Mouse (Mus musculus) embryonic facial prominence, embryonic 13.5 days (tissue): Measurements from ENCODE around the gene S100a16. TPM values are rescaled to one million over a fixed set of nuclear protein-coding genes. Genes with fewer than 3 reads are reported as not detected.

Experiments
- ATAC-seq: fragments of 200-750 bp; cut with Nextera tagmentation; 2 replicates; pipeline ENCODE4 v1.8.0; 2017; ENCODE audit warnings: low read depth; ENCODE audit not compliant: insufficient number of reproducible peaks, insufficient read depth, low FRiP score, low TSS enrichment
- H3K27ac ChIP-seq: fragments of 300-500 bp; sonication (generic); 2 replicates; pipeline ENCODE4 v1.5.1; 2015; ENCODE audit warnings: moderate library complexity, mild to moderate bottlenecking, inconsistent platforms
- H3K27me3 ChIP-seq: fragments of 300-500 bp; sonication (generic); 2 replicates; pipeline ENCODE4 v1.6.1; 2015; ENCODE audit warnings: mild to moderate bottlenecking, inconsistent platforms
- H3K36me3 ChIP-seq: fragments of 300-500 bp; sonication (generic); 2 replicates; pipeline ENCODE4 v1.6.1; 2015; ENCODE audit warnings: mild to moderate bottlenecking, inconsistent platforms
- H3K4me1 ChIP-seq: fragments of 300-500 bp; sonication (generic); 2 replicates; pipeline ENCODE4 v1.6.1; 2015; ENCODE audit warnings: inconsistent platforms
- H3K4me2 ChIP-seq: fragments of 300-500 bp; sonication (generic); 2 replicates; pipeline ENCODE4 v1.6.1; 2015; ENCODE audit warnings: moderate library complexity, mild to moderate bottlenecking, inconsistent platforms
- H3K4me3 ChIP-seq: fragments of 300-500 bp; sonication (generic); 2 replicates; pipeline ENCODE4 v1.5.1; 2015; ENCODE audit warnings: mild to moderate bottlenecking, inconsistent platforms
- H3K9ac ChIP-seq: fragments of 300-500 bp; sonication (generic); 2 replicates; pipeline ENCODE4 v1.6.1; 2015; ENCODE audit warnings: mild to moderate bottlenecking, inconsistent platforms
- H3K9me3 ChIP-seq: fragments of 300-500 bp; sonication (generic); 2 replicates; pipeline ENCODE4 v1.6.1; 2016; ENCODE audit warnings: inconsistent platforms
- WGBS: fragments of 180-500 bp; shearing (Covaris S2); methylation state at CpG from one replicate; pipeline ENCODE4 v1.1.7; 2015; ENCODE audit warnings: mixed read lengths; 5-methylcytosine and 5-hydroxymethylcytosine counted together
- polyA plus RNA-seq: library from polyadenylated mRNA; unstranded; fragments of >200 nt; fragmentation: Nextera tagmentation; extraction: Ambion mirVana; gene quantifications from 2 replicates; pipeline ENCODE4 v1.2.1, GENCODE M21; 2015

S100a16 gene
- 95.0 and 96.5 TPM in 2 replicates for polyA plus RNA-seq

GRCm38 (mm10) chr3:90537141-90537904 lies at the start of gene S100a16:
TSS of gene S100a16 (plus strand) at chr3:90537254.
- Histone ChIP-seq H3K4me1 (peaks cover 17% of the 10 kb centered on the region), H3K9ac (peak within 1 kb of the TSS; percentile 40; the same call in 1 of the 2 replicates), H3K4me2 (peak within 1 kb of the TSS; percentile 27), H3K4me3 (0 out of 2 replicates have a peak within 1 kb of the TSS, but pooled peaks have one; percentile 1), H3K9me3 (no peaks in the 10 kb centered on the region), H3K27ac (peak within 1 kb of the TSS; percentile 52), H3K36me3 (no peaks in the 10 kb centered on the region), H3K27me3 (no peaks in the 10 kb centered on the region)
- ATAC-seq: no peak
- 41% methylated on average over 10 of the region's 10 CpGs for WGBS

GRCm38 (mm10) chr3:90488576-90488975 lies 48.5 kb upstream of the S100a16 start:
- ATAC-seq: no peak
- Histone ChIP-seq H3K27ac (no peak overlapping the region), H3K9me3 (no peaks in the 10 kb centered on the region), H3K36me3 (peaks cover 56% of the 10 kb centered on the region), H3K4me1 (peaks cover 10% of the 10 kb centered on the region), H3K4me2 (no peak overlapping the region), H3K4me3 (no peak overlapping the region), H3K9ac (no peak overlapping the region), H3K27me3 (no peaks in the 10 kb centered on the region)
- 88% methylated on average over 6 of the region's 6 CpGs for WGBS

GRCm38 (mm10) chr3:90490696-90491256 lies 46.3 kb upstream of the S100a16 start, which contains the start of gene Snapin:
TSS of gene Snapin (minus strand) at chr3:90491033.
- WGBS: under 1% methylated on average over 37 of the region's 37 CpGs
- peak within 1 kb of the TSS; percentile 71 for H3K4me2 ChIP-seq
- peak; percentile 95 for ATAC-seq
- peak within 1 kb of the TSS; percentile 70 for H3K4me3 ChIP-seq
- H3K9me3 ChIP-seq: no peaks in the 10 kb centered on the region
- no peaks in the 10 kb centered on the region for H3K27me3 ChIP-seq
- peaks cover 10% of the 10 kb centered on the region for H3K4me1 ChIP-seq
- peak within 1 kb of the TSS; percentile 80 for H3K9ac ChIP-seq
- H3K27ac ChIP-seq: peak within 1 kb of the TSS; percentile 64
- H3K36me3 ChIP-seq: peaks cover 41% of the 10 kb centered on the region

GRCm38 (mm10) chr3:90491350-90491749 lies 45.7 kb upstream of the S100a16 start:
- WGBS: 44% methylated on average over 2 of the region's 2 CpGs
- H3K4me3 ChIP-seq: no peak overlapping the region

GRCm38 (mm10) chr3:90493831-90494540 lies 43.1 kb upstream of the S100a16 start:
- H3K9ac ChIP-seq: no peak overlapping the region

More at GRCm38 (mm10) chr3:90491350-90491749, 45.7 kb upstream of the S100a16 start:
- no peak overlapping the region for H3K4me2 ChIP-seq
- H3K4me1 ChIP-seq: peaks cover 10% of the 10 kb centered on the region
- no peaks in the 10 kb centered on the region for H3K27me3 ChIP-seq
- no peaks in the 10 kb centered on the region for H3K9me3 ChIP-seq
- ATAC-seq: no peak
- no peak overlapping the region for H3K27ac ChIP-seq
- peaks cover 39% of the 10 kb centered on the region for H3K36me3 ChIP-seq
- H3K9ac ChIP-seq: no peak overlapping the region

GRCm38 (mm10) chr3:90495850-90496525 lies 41.1 kb upstream of the S100a16 start:
- H3K27me3 ChIP-seq: no peaks in the 10 kb centered on the region
- no peak for ATAC-seq
- WGBS: 94% methylated on average over 7 of the region's 7 CpGs
- H3K9ac ChIP-seq: no peak overlapping the region
- H3K4me2 ChIP-seq: no peak overlapping the region
- no peaks in the 10 kb centered on the region for H3K4me1 ChIP-seq
- H3K36me3 ChIP-seq: peaks cover 52% of the 10 kb centered on the region
- H3K9me3 ChIP-seq: no peaks in the 10 kb centered on the region
- no peak overlapping the region for H3K27ac ChIP-seq
- no peak overlapping the region for H3K4me3 ChIP-seq

More at GRCm38 (mm10) chr3:90493831-90494540, 43.1 kb upstream of the S100a16 start:
- Histone ChIP-seq H3K4me1 (peaks cover 10% of the 10 kb centered on the region), H3K4me2 (no peak overlapping the region), H3K4me3 (no peak overlapping the region), H3K36me3 (peaks cover 43% of the 10 kb centered on the region), H3K27me3 (no peaks in the 10 kb centered on the region), H3K27ac (0 out of 2 replicates have a peak overlapping the region, but pooled peaks have one; percentile 0), H3K9me3 (no peaks in the 10 kb centered on the region)
- 67% methylated on average over 4 of the region's 4 CpGs for WGBS
- no peak for ATAC-seq

GRCm38 (mm10) chr3:90497597-90497996 lies 39.5 kb upstream of the S100a16 start:
- Histone ChIP-seq H3K4me1 (no peaks in the 10 kb centered on the region), H3K9me3 (no peaks in the 10 kb centered on the region), H3K27me3 (no peaks in the 10 kb centered on the region), H3K27ac (no peak overlapping the region), H3K36me3 (peaks cover 68% of the 10 kb centered on the region), H3K4me3 (no peak overlapping the region), H3K9ac (no peak overlapping the region), H3K4me2 (no peak overlapping the region)
- ATAC-seq: no peak; the same call in 1 of the 2 replicates

GRCm38 (mm10) chr3:90503444-90503843 lies 33.6 kb upstream of the S100a16 start:
- ATAC-seq: no peak
- Histone ChIP-seq H3K27me3 (no peaks in the 10 kb centered on the region), H3K4me1 (peaks cover 13% of the 10 kb centered on the region), H3K27ac (no peak overlapping the region), H3K4me2 (no peak overlapping the region), H3K4me3 (no peak overlapping the region), H3K9ac (no peak overlapping the region), H3K9me3 (no peaks in the 10 kb centered on the region), H3K36me3 (peaks cover 85% of the 10 kb centered on the region)
- WGBS: 85% methylated on average over 4 of the region's 4 CpGs

GRCm38 (mm10) chr3:90505216-90505615 lies 31.8 kb upstream of the S100a16 start:
- 93% methylated on average over 5 of the region's 5 CpGs for WGBS
- Histone ChIP-seq H3K9ac (no peak overlapping the region), H3K9me3 (no peaks in the 10 kb centered on the region), H3K4me3 (no peak overlapping the region), H3K27me3 (no peaks in the 10 kb centered on the region), H3K36me3 (peaks cover 68% of the 10 kb centered on the region), H3K27ac (no peak overlapping the region), H3K4me2 (no peak overlapping the region), H3K4me1 (peaks cover 16% of the 10 kb centered on the region)
- no peak for ATAC-seq

- Histone ChIP-seq H3K27me3 (0 out of 2 replicates have a peak, but pooled peaks cover 5% of the 10 kb centered on the region), H3K4me2 (no peak overlapping the region), H3K9ac (no peak overlapping the region), H3K36me3 (peaks cover 61% of the 10 kb centered on the region), H3K27ac (no peak overlapping the region), H3K4me3 (no peak overlapping the region), H3K9me3 (no peaks in the 10 kb centered on the region), H3K4me1 (peaks cover 16% of the 10 kb centered on the region)
- WGBS: 85% methylated on average over 3 of the region's 3 CpGs
- ATAC-seq: no peak
Observed at GRCm38 (mm10) chr3:90506362-90506761, 30.7 kb upstream of the S100a16 start.
